Mouse (Mus musculus): ENCODE data around the gene Rad9a.

DNA sequence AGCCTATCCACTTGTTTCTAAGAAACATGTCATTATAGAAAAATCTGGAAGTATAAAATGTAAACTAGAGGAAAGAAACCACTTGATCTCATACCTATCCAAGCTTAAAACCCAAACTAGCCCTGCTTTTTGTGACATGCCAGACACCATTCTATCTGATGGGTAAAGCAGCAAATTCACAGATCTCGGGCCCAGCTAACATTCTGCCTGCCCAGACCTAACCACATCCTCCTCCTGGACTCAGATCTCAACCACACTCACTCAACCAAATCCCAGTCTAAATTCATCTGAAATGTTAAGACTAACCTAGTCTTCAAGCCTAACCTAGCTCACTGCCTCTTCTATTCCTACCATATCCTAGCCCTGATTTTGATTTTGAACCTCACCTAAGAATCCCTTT lies 17.3 kb upstream of the Rad9a start:
- TF ChIP-seq EP300 (IDR thresholded peaks at IDR 0.05; ENCODE audit: low read depth) = no peak
- TF ChIP-seq CTCF (IDR thresholded peaks at IDR 0.05; ENCODE audit: low read depth) = no peak
